Comparison of ENCODE assay signal across 7 mouse cellular contexts in genomic region chr12:72085024-72085328, GRCm38 (mm10). TPM values are rescaled to one million over a fixed set of nuclear protein-coding genes. Genes with fewer than 3 reads are reported as not detected.
DNase-seq lines count a peak whose midpoint lies in the region; ATAC-seq and TF ChIP-seq lines count a peak whose summit lies in the region.

No protein-coding gene starts in this region.

- 0 out of 2 replicates have a peak, but pooled peaks have one; percentile 1 for TF ChIP-seq CTCF in stomach, postnatal 0 days (IDR thresholded peaks at IDR 0.05; ENCODE audit: low read depth)

- H3K4me1 ChIP-seq in neural tube, embryonic 11.5 days (ENCODE audit: control insufficient read depth, insufficient read depth, low read length), result peaks cover 3% of the 10 kb centered on the region; the same call in 1 of the 2 replicates
- peaks cover 6% of the 10 kb centered on the region; the same call in 1 of the 2 replicates for H3K4me1 ChIP-seq in forebrain, embryonic 11.5 days (replicated peaks; ENCODE audit: control insufficient read depth, insufficient read depth, low read length)
- H3K4me1 ChIP-seq in liver, embryonic 12.5 days, result peaks cover 39% of the 10 kb centered on the region
- peaks cover 3% of the 10 kb centered on the region for H3K4me1 ChIP-seq in stomach, postnatal 0 days (replicated peaks; ENCODE audit: control insufficient read depth, insufficient read depth)

- ATAC-seq in neural tube, embryonic 11.5 days (ENCODE audit: insufficient read depth, low FRiP score, low TSS enrichment), result peak; percentile 59
- no peak for ATAC-seq in forebrain, embryonic 11.5 days (replicated peaks; ENCODE audit: low FRiP score)
- ATAC-seq in liver, embryonic 12.5 days, result peak; percentile 3
- ATAC-seq in stomach, postnatal 0 days (ENCODE audit: low FRiP score, low TSS enrichment), result no peak; the same call in 1 of the 2 replicates

- H3K27ac ChIP-seq in neural tube, embryonic 11.5 days (ENCODE audit: low read depth, low read length), result peak overlapping the region; percentile 86
- peak overlapping the region; percentile 59 for H3K27ac ChIP-seq in forebrain, embryonic 11.5 days (ENCODE audit: low read depth, low read length)
- peak overlapping the region; percentile 78 for H3K27ac ChIP-seq in liver, embryonic 12.5 days
- peak overlapping the region; percentile 88 for H3K27ac ChIP-seq in stomach, postnatal 0 days (replicated peaks)

- peak overlapping the region; percentile 69 for H3K4me3 ChIP-seq in neural tube, embryonic 11.5 days (ENCODE audit: low read depth, low read length)
- H3K4me3 ChIP-seq in forebrain, embryonic 11.5 days (ENCODE audit: low read depth, low read length), result peak overlapping the region; percentile 65
- peak overlapping the region; percentile 74 for H3K4me3 ChIP-seq in liver, embryonic 12.5 days
- peak overlapping the region; percentile 62 for H3K4me3 ChIP-seq in stomach, postnatal 0 days (ENCODE audit: low read depth, low read length)

- H3K36me3 ChIP-seq in neural tube, embryonic 11.5 days (ENCODE audit: control insufficient read depth, insufficient read depth, low read length), result no peaks in the 10 kb centered on the region
- H3K36me3 ChIP-seq in forebrain, embryonic 11.5 days (ENCODE audit: control insufficient read depth, insufficient read depth, low read length), result no peaks in the 10 kb centered on the region
- no peaks in the 10 kb centered on the region for H3K36me3 ChIP-seq in liver, embryonic 12.5 days
- H3K36me3 ChIP-seq in stomach, postnatal 0 days (ENCODE audit: control insufficient read depth, insufficient read depth, low read length), result no peaks in the 10 kb centered on the region; the same call in 1 of the 2 replicates

- no peaks in the 10 kb centered on the region for H3K9me3 ChIP-seq in neural tube, embryonic 11.5 days (ENCODE audit: control insufficient read depth, low read length)
- no peaks in the 10 kb centered on the region for H3K9me3 ChIP-seq in forebrain, embryonic 11.5 days (ENCODE audit: control insufficient read depth, low read length)
- H3K9me3 ChIP-seq in liver, embryonic 12.5 days (replicated peaks), result no peaks in the 10 kb centered on the region
- H3K9me3 ChIP-seq in stomach, postnatal 0 days (ENCODE audit: control insufficient read depth, low read length), result no peaks in the 10 kb centered on the region

- TF ChIP-seq EP300 in stomach, postnatal 0 days (optimal IDR thresholded peaks at IDR 0.05), result no peak

- H3K9ac ChIP-seq in neural tube, embryonic 11.5 days (ENCODE audit: low read length), result peak overlapping the region; percentile 79
- peak overlapping the region; percentile 72 for H3K9ac ChIP-seq in forebrain, embryonic 11.5 days (ENCODE audit: low read length)
- H3K9ac ChIP-seq in liver, embryonic 12.5 days, result peak overlapping the region; percentile 68
- peak overlapping the region; percentile 71 for H3K9ac ChIP-seq in stomach, postnatal 0 days (ENCODE audit: low read length)

- H3K27me3 ChIP-seq in neural tube, embryonic 11.5 days (ENCODE audit: control insufficient read depth, insufficient read depth, low read length), result no peaks in the 10 kb centered on the region
- H3K27me3 ChIP-seq in forebrain, embryonic 11.5 days (ENCODE audit: control insufficient read depth, insufficient read depth, low read length), result no peaks in the 10 kb centered on the region
- H3K27me3 ChIP-seq in liver, embryonic 12.5 days (replicated peaks), result peaks cover 31% of the 10 kb centered on the region
- H3K27me3 ChIP-seq in stomach, postnatal 0 days (ENCODE audit: control insufficient read depth, insufficient read depth, low read length), result no peaks in the 10 kb centered on the region

- DNase-seq in neural tube, embryonic 11.5 days (ENCODE audit: low spot score), result no peak
- DNase-seq in neural tube, embryonic 10.5 days (ENCODE audit: extremely low spot score, low spot score), result no peak
- DNase-seq in forebrain, embryonic 11.5 days (ENCODE audit: low spot score), result no peak
- no peak for DNase-seq in stomach, postnatal 0 days (ENCODE audit: low spot score)
- DNase-seq in gastrocnemius, adult 18-20 months (ENCODE audit: low spot score), result no peak
- no peak for DNase-seq in thymus, postnatal 25 days

- under 1% methylated on average over 31 of the region's 31 CpGs for WGBS in neural tube, embryonic 11.5 days
- WGBS in forebrain, embryonic 11.5 days, result under 1% methylated on average over 31 of the region's 31 CpGs
- under 1% methylated on average over 31 of the region's 31 CpGs for WGBS in liver, embryonic 12.5 days (ENCODE audit: insufficient replicate concordance)
- under 1% methylated on average over 31 of the region's 31 CpGs for WGBS in stomach, postnatal 0 days

- peak overlapping the region; percentile 79 for H3K4me2 ChIP-seq in neural tube, embryonic 11.5 days (ENCODE audit: low read depth)
- H3K4me2 ChIP-seq in forebrain, embryonic 11.5 days (ENCODE audit: low read depth, low read length, severe bottlenecking), result peak overlapping the region; percentile 88
- peak overlapping the region; percentile 95 for H3K4me2 ChIP-seq in liver, embryonic 12.5 days
- peak overlapping the region; percentile 91 for H3K4me2 ChIP-seq in stomach, postnatal 0 days (replicated peaks; ENCODE audit: low read depth)

RNA-seq across cellular contexts. Expression of gene L3hypdh, which starts 0.3 kb away (rescaled TPM):
- 8.2 and 9.9 TPM in 2 replicates for polyA plus RNA-seq in neural tube, embryonic 11.5 days (2014; fragmentation: Nextera tagmentation; extraction: Ambion mirVana)
- 7.4 and 8.3 TPM in 2 replicates for polyA plus RNA-seq in forebrain, embryonic 11.5 days (2014; fragmentation: Nextera tagmentation; extraction: Ambion mirVana)
- 5.2 and 5.3 TPM in 2 replicates for polyA plus RNA-seq in liver, embryonic 12.5 days (2016; fragmentation: Nextera tagmentation; extraction: Ambion mirVana)
- polyA plus RNA-seq in stomach, postnatal 0 days (2015; fragmentation: Nextera tagmentation; extraction: Ambion mirVana), result 8.0 and 8.7 TPM in 2 replicates
- under 1 TPM; 0.76 to 0.80 TPM for total RNA-seq in gastrocnemius, adult 18-20 months (2021)

RNA-seq across cellular contexts. Expression of gene Jkamp, which starts 0.4 kb away (rescaled TPM):
- polyA plus RNA-seq in neural tube, embryonic 11.5 days (2014; fragmentation: Nextera tagmentation; extraction: Ambion mirVana), result 68.5 and 71.4 TPM in 2 replicates
- polyA plus RNA-seq in forebrain, embryonic 11.5 days (2014; fragmentation: Nextera tagmentation; extraction: Ambion mirVana), result 59.9 and 67.3 TPM in 2 replicates
- polyA plus RNA-seq in liver, embryonic 12.5 days (2016; fragmentation: Nextera tagmentation; extraction: Ambion mirVana), result 22.1 and 22.9 TPM in 2 replicates
- polyA plus RNA-seq in stomach, postnatal 0 days (2015; fragmentation: Nextera tagmentation; extraction: Ambion mirVana), result 40.6 and 43.1 TPM in 2 replicates
- total RNA-seq in gastrocnemius, adult 18-20 months (2021), result 10 to 100 TPM; 10.4 to 13.7 TPM

RNA-seq across cellular contexts. Expression of gene Gpr135, which starts 14.1 kb away (rescaled TPM):
- 0.92 and 0.99 TPM in 2 replicates for polyA plus RNA-seq in neural tube, embryonic 11.5 days (2014; fragmentation: Nextera tagmentation; extraction: Ambion mirVana)
- 0.68 and 0.76 TPM in 2 replicates for polyA plus RNA-seq in forebrain, embryonic 11.5 days (2014; fragmentation: Nextera tagmentation; extraction: Ambion mirVana)
- polyA plus RNA-seq in liver, embryonic 12.5 days (2016; fragmentation: Nextera tagmentation; extraction: Ambion mirVana), result 0.18 and 0.25 TPM in 2 replicates
- polyA plus RNA-seq in stomach, postnatal 0 days (2015; fragmentation: Nextera tagmentation; extraction: Ambion mirVana), result 0.54 and 0.62 TPM in 2 replicates
- total RNA-seq in gastrocnemius, adult 18-20 months (2021), result under 1 TPM in 1 of 2 experiments, not detected in 1; 0.17 TPM

Comparison
In these comparisons a context has a peak if more than half of its experiments do, and no peak if none do; other contexts are left out.
1. ATAC-seq: peak in neural tube, embryonic 11.5 days (single experiment) and liver, embryonic 12.5 days (single experiment); none in forebrain, embryonic 11.5 days (single experiment) and stomach, postnatal 0 days (single experiment).
2. Peak in every context shown above with its lines, with median percentiles within 50 percentile points of each other: H3K27ac ChIP-seq, H3K4me2 ChIP-seq, H3K4me3 ChIP-seq and H3K9ac ChIP-seq.